Mouse (Mus musculus): ENCODE results near the gene Ptgis. TPM values are rescaled to one million over a fixed set of nuclear protein-coding genes. Genes with fewer than 3 reads are reported as not detected.

Ptgis gene
- polyA plus RNA-seq, 1 experiment from 2014 or later: 15.1 TPM

DNA sequence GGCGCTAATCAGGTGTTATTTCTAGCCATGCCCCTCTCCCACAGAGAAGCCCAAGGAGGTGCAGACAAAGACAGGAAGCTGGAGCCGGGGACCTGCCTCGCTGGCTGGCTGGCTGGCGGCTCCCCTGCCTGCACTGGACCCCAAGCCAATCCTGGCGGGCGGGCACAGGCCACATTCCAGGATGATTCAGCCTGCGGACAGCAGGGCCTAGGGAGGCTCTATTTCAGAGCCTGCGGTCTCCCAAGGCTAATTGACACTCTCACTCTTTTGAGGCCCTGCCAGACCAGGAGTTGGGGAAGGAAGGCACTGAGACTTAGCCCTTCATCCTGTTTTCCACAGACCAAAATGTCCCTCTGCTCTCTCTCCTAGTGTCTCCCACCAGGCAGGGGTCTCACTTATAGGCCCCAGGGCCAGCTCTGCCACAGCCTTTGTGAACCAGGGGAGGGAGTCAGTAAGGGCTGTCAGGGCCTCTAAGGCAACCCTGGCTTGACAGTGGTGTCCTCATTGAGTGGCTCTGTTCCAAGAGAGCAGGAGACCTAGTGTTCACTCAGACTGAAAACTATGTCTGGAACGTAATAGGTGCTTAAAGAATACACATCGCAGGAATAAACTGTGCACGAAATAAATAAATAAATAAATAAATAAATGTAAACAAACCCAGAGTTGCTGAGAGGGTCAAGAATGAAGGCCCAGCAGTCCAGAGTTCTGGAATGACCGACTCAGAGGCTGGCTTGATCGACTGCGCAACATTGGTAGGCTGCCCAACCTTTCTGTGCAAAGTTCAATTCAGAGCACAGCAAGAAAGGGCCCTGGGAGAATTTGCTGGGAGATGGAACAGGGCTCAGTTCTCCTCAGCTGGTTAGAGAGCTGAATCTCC lies 8.0 kb downstream of the Ptgis start:
- H3K4me1 ChIP-seq (replicated peaks; ENCODE audit: control insufficient read depth, insufficient read depth, low read length): peaks cover 13% of the 10 kb centered on the region
- H3K9me3 ChIP-seq (ENCODE audit: control insufficient read depth, low read length): no peaks in the 10 kb centered on the region
- ATAC-seq (replicated peaks; ENCODE audit: low FRiP score, low TSS enrichment, low read depth): no peak
- no peak overlapping the region for H3K4me3 ChIP-seq (ENCODE audit: low read depth, low read length)
- H3K27me3 ChIP-seq (replicated peaks; ENCODE audit: control insufficient read depth, insufficient read depth, low read length): no peaks in the 10 kb centered on the region
- H3K27ac ChIP-seq (ENCODE audit: low read depth): no peak overlapping the region
- no peak for DNase-seq (ENCODE audit: low spot score)
- H3K4me2 ChIP-seq (ENCODE audit: low read length): no peak overlapping the region
- WGBS: 55% methylated on average over 14 of the region's 14 CpGs
- no peak overlapping the region for H3K9ac ChIP-seq (ENCODE audit: low read length)
- no peaks in the 10 kb centered on the region for H3K36me3 ChIP-seq (ENCODE audit: control insufficient read depth, insufficient read depth, low read length)

DNA sequence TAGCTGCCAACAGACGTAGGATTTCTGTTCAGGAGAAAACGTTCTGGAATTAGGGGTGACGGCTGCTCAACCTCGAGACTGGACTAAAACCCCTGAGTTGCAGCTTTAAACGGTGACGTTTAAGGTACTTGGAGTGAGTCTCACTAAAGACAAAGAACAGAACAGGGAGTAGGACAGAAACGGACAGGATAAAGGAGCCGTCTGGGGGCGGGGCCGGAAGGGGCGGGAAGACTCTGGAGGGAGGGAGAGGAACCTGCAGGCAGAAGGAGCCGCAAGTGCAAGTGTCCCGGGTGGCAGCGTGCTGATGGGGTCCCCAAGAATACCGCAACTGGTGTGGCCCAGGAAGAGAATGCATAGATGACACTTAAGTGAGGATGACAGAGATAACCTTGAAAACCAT lies 9.8 kb downstream of the Ptgis start:
- H3K4me2 ChIP-seq (ENCODE audit: low read length): peak overlapping the region; percentile 18
- DNase-seq (ENCODE audit: low spot score): no peak
- 15% methylated on average over 15 of the region's 15 CpGs for WGBS

DNA sequence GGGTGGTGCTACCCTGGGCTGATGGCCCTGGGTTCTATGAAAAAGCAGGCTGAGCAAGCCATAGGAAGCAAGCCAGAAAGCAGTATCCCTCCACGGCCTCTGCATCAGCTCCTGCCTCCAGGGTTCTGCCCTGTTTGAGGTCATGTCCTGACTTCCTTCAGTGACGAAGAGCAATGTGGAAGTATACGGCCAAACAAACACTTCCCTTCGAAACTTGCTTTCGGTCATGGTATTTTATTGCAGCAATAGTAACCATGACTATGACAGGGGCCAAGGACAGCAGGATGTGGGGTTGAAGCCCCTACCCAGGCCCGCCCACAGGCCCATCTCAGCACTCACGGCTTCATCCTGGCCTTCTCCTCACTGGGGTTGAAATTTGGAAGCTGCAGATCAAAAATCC lies 15.5 kb downstream of the Ptgis start:
- 76% methylated on average over 7 of the region's 7 CpGs for WGBS
- Histone ChIP-seq H3K4me3 (ENCODE audit: low read depth, low read length) (no peak overlapping the region), H3K27ac (ENCODE audit: low read depth) (no peak overlapping the region), H3K4me2 (ENCODE audit: low read length) (no peak overlapping the region), H3K36me3 (ENCODE audit: control insufficient read depth, insufficient read depth, low read length) (0 out of 2 replicates have a peak, but pooled peaks cover 3% of the 10 kb centered on the region), H3K9ac (ENCODE audit: low read length) (no peak overlapping the region), H3K9me3 (ENCODE audit: control insufficient read depth, low read length) (no peaks in the 10 kb centered on the region), H3K4me1 (replicated peaks; ENCODE audit: control insufficient read depth, insufficient read depth, low read length) (no peaks in the 10 kb centered on the region), H3K27me3 (replicated peaks; ENCODE audit: control insufficient read depth, insufficient read depth, low read length) (no peaks in the 10 kb centered on the region)
- ATAC-seq (replicated peaks; ENCODE audit: low FRiP score, low TSS enrichment, low read depth) (no peak), DNase-seq (ENCODE audit: low spot score) (no peak)

More for the DNA sequence above, 9.8 kb downstream of the Ptgis start:
- H3K9me3 ChIP-seq (ENCODE audit: control insufficient read depth, low read length): no peaks in the 10 kb centered on the region
- H3K27ac ChIP-seq (ENCODE audit: low read depth): no peak overlapping the region
- H3K27me3 ChIP-seq (replicated peaks; ENCODE audit: control insufficient read depth, insufficient read depth, low read length): no peaks in the 10 kb centered on the region
- ATAC-seq (replicated peaks; ENCODE audit: low FRiP score, low TSS enrichment, low read depth): no peak
- peak overlapping the region; percentile 2; the same call in 1 of the 2 replicates for H3K4me3 ChIP-seq (ENCODE audit: low read depth, low read length)
- H3K36me3 ChIP-seq (ENCODE audit: control insufficient read depth, insufficient read depth, low read length): no peaks in the 10 kb centered on the region
- no peak overlapping the region for H3K9ac ChIP-seq (ENCODE audit: low read length)
- peaks cover 13% of the 10 kb centered on the region for H3K4me1 ChIP-seq (replicated peaks; ENCODE audit: control insufficient read depth, insufficient read depth, low read length)

DNA sequence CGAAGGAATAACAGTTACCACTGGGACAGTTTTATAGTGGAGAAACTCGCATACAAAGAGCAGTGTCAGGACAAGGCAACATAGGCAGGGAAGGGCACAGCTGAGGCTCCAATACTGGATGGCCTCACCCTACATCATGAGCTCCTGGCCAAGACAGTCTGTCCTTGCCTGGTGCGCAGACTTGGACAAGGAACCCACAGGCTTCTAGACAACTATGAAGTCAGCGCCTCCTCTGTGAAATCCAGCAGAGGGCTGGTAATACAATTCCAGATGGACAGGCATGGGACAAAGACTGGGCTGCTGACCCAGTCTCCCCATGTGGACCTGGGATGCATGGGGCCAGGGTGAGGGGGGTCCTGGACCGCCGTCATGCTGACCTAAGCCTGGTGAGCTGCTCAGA lies 16.2 kb downstream of the Ptgis start:
- no peak for ATAC-seq (replicated peaks; ENCODE audit: low FRiP score, low TSS enrichment, low read depth)
- WGBS: 93% methylated on average over 6 of the region's 6 CpGs

DNA sequence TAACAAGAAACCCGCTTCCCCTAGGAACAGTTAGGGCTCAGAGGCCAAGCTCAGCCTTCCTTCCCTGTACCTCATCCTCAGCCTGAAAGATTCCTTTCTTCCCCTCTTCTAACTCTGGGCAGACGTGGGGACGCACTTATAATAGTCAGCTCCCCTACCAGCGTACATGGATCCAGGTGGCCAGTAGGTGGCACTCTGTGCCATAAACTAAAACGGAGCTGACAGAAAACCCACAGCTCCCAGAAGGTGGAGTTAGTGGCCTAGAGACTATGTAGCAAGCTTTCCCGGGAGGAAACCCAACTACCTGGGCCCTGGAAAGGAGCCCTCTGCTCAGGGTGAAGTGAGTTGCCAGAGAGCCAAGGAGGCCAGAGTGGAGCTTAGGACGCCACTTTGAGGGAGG lies 18.3 kb downstream of the Ptgis start:
- Histone ChIP-seq H3K9ac (ENCODE audit: low read length) (no peak overlapping the region), H3K27me3 (replicated peaks; ENCODE audit: control insufficient read depth, insufficient read depth, low read length) (no peaks in the 10 kb centered on the region), H3K36me3 (ENCODE audit: control insufficient read depth, insufficient read depth, low read length) (0 out of 2 replicates have a peak, but pooled peaks cover 7% of the 10 kb centered on the region), H3K4me1 (replicated peaks; ENCODE audit: control insufficient read depth, insufficient read depth, low read length) (no peaks in the 10 kb centered on the region), H3K4me3 (ENCODE audit: low read depth, low read length) (no peak overlapping the region), H3K27ac (ENCODE audit: low read depth) (no peak overlapping the region), H3K4me2 (ENCODE audit: low read length) (no peak overlapping the region), H3K9me3 (ENCODE audit: control insufficient read depth, low read length) (no peaks in the 10 kb centered on the region)
- peak; percentile 87 for DNase-seq (ENCODE audit: low spot score)
- no peak for ATAC-seq (replicated peaks; ENCODE audit: low FRiP score, low TSS enrichment, low read depth)
- 26% methylated on average over 7 of the region's 7 CpGs for WGBS

More for the DNA sequence above, 16.2 kb downstream of the Ptgis start:
- Histone ChIP-seq H3K4me3 (ENCODE audit: low read depth, low read length) (no peak overlapping the region), H3K36me3 (ENCODE audit: control insufficient read depth, insufficient read depth, low read length) (0 out of 2 replicates have a peak, but pooled peaks cover 3% of the 10 kb centered on the region), H3K4me2 (ENCODE audit: low read length) (no peak overlapping the region), H3K9me3 (ENCODE audit: control insufficient read depth, low read length) (no peaks in the 10 kb centered on the region), H3K4me1 (replicated peaks; ENCODE audit: control insufficient read depth, insufficient read depth, low read length) (no peaks in the 10 kb centered on the region), H3K27ac (ENCODE audit: low read depth) (no peak overlapping the region), H3K27me3 (replicated peaks; ENCODE audit: control insufficient read depth, insufficient read depth, low read length) (no peaks in the 10 kb centered on the region), H3K9ac (ENCODE audit: low read length) (no peak overlapping the region)
- DNase-seq (ENCODE audit: low spot score): no peak

DNA sequence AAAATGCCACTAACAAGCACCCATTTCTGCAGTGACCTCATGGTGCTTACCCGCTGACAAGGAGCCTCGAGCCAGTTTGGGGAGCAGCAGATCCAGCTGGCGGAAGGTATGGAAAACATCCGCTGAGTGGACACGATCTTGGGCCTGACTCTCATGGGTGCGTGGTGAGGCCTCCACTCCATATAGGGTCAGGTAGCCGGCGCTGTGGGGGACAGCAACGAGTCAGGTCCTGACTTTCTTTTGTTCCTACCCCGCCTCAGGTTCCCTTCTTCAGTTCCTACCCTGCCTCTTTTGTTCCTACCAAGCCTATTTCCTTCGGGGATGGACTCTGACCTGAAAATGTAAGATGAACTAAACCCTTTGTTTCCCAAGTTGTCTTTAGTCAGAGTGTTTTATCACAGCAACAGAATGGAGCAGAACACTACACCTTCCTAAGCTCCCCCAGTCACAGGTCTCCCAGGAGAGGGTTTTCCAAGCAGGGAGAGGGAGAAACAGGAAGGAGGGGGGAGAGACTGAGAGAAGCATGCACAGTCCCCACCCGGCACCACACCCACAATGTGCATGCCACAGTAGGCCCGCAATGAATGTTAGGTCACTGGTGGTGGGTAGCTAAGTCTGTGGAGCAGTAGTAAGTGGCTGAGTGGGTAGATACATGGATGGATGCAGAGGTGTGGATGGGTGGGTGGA lies 19.1 kb downstream of the Ptgis start:
- no peak overlapping the region for H3K9ac ChIP-seq (ENCODE audit: low read length)
- no peak overlapping the region for H3K4me3 ChIP-seq (ENCODE audit: low read depth, low read length)
- WGBS: 82% methylated on average over 13 of the region's 13 CpGs
- H3K27ac ChIP-seq (ENCODE audit: low read depth): no peak overlapping the region
- no peaks in the 10 kb centered on the region for H3K27me3 ChIP-seq (replicated peaks; ENCODE audit: control insufficient read depth, insufficient read depth, low read length)
- no peak overlapping the region for H3K4me2 ChIP-seq (ENCODE audit: low read length)
- H3K9me3 ChIP-seq (ENCODE audit: control insufficient read depth, low read length): no peaks in the 10 kb centered on the region
- 0 out of 2 replicates have a peak, but pooled peaks cover 7% of the 10 kb centered on the region for H3K36me3 ChIP-seq (ENCODE audit: control insufficient read depth, insufficient read depth, low read length)
- H3K4me1 ChIP-seq (replicated peaks; ENCODE audit: control insufficient read depth, insufficient read depth, low read length): no peaks in the 10 kb centered on the region
- DNase-seq (ENCODE audit: low spot score) (no peak), ATAC-seq (replicated peaks; ENCODE audit: low FRiP score, low TSS enrichment, low read depth) (no peak)

DNA sequence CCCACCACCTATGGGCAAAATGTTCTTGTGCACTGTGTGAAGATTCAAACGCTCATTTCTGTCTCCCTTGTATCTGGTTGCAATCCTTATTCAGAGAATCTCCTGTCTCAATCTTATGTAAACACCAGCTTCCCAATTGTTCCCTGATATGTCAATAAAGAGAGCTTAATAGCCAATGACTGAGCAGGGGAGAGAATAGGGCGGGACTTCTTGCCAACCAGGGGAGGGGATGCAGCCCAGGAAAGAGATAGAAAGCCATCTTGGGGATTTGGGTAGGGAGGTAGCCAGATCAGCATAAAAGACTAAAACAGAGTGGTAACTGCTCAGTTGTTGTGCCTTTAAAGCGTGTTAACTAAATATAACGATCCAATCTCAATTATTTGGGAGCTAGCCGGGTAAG lies 19.7 kb downstream of the Ptgis start:
- no peak overlapping the region for H3K4me2 ChIP-seq (ENCODE audit: low read length)
- H3K36me3 ChIP-seq (ENCODE audit: control insufficient read depth, insufficient read depth, low read length): 0 out of 2 replicates have a peak, but pooled peaks cover 7% of the 10 kb centered on the region
- no peaks in the 10 kb centered on the region for H3K9me3 ChIP-seq (ENCODE audit: control insufficient read depth, low read length)
- H3K9ac ChIP-seq (ENCODE audit: low read length): no peak overlapping the region
- no peak overlapping the region for H3K27ac ChIP-seq (ENCODE audit: low read depth)
- H3K27me3 ChIP-seq (replicated peaks; ENCODE audit: control insufficient read depth, insufficient read depth, low read length): no peaks in the 10 kb centered on the region
- DNase-seq (ENCODE audit: low spot score) (no peak), ATAC-seq (replicated peaks; ENCODE audit: low FRiP score, low TSS enrichment, low read depth) (no peak)
- H3K4me3 ChIP-seq (ENCODE audit: low read depth, low read length): no peak overlapping the region
- H3K4me1 ChIP-seq (replicated peaks; ENCODE audit: control insufficient read depth, insufficient read depth, low read length): no peaks in the 10 kb centered on the region
- WGBS: 81% methylated on average over 5 of the region's 5 CpGs

DNA sequence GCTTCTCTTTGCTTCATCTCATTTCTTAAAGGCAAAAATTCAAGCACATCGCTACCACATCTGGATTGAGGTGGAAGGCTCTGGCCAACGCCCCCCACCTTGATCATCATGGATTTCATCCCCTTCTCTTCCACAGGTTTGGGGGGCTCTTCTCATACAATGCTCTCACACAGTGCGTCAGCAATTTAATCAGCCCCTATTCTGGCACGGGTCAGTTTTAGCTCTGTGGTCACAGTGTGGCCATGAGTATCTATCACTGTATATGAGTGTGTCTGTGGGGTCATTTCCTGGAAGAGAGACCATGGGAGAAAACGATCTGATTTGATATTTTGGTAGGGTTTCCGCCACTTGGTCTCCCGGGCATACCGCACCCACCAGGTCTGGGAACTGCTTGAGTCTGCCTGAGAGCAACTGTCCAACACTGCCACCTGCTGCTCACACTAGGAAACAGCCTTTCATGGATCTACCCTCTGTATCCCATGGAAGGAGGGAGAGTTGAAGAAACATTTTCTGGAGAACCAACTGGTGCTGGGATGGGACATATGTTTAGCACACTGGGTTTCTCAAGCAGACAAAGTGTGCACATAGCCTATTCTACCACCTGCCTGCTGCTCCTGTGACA lies 21.1 kb downstream of the Ptgis start:
- no peak overlapping the region for H3K27ac ChIP-seq (ENCODE audit: low read depth)
- no peaks in the 10 kb centered on the region for H3K4me1 ChIP-seq (replicated peaks; ENCODE audit: control insufficient read depth, insufficient read depth, low read length)
- H3K9me3 ChIP-seq (ENCODE audit: control insufficient read depth, low read length): no peaks in the 10 kb centered on the region
- WGBS: 47% methylated on average over 8 of the region's 8 CpGs
- H3K9ac ChIP-seq (ENCODE audit: low read length): no peak overlapping the region
- H3K36me3 ChIP-seq (ENCODE audit: control insufficient read depth, insufficient read depth, low read length): 0 out of 2 replicates have a peak, but pooled peaks cover 10% of the 10 kb centered on the region
- H3K27me3 ChIP-seq (replicated peaks; ENCODE audit: control insufficient read depth, insufficient read depth, low read length): no peaks in the 10 kb centered on the region
- no peak overlapping the region for H3K4me2 ChIP-seq (ENCODE audit: low read length)
- ATAC-seq (replicated peaks; ENCODE audit: low FRiP score, low TSS enrichment, low read depth) (peak; percentile 77; the same call in 1 of the 2 replicates), DNase-seq (ENCODE audit: low spot score) (peak; percentile 92)
- no peak overlapping the region for H3K4me3 ChIP-seq (ENCODE audit: low read depth, low read length)
